Mouse (Mus musculus) heart, embryonic 11.5 days (tissue): ENCODE results near the gene Ccnt1. TPM values are rescaled to one million over a fixed set of nuclear protein-coding genes. Genes with fewer than 3 reads are reported as not detected.

Experiments
- ATAC-seq: fragments of 200-750 bp; cut with Nextera tagmentation; replicated peaks from 2 replicates; pipeline ENCODE4 v1.8.0; 2017; ENCODE audit warnings: moderate library complexity; ENCODE audit not compliant: insufficient number of reproducible peaks, low FRiP score, low TSS enrichment
- H3K27ac ChIP-seq: fragments of 300-500 bp; sonication (generic); 2 replicates; pipeline ENCODE4 v1.5.1; 2014; ENCODE audit warnings: mild to moderate bottlenecking, low read depth, low read length
- H3K27me3 ChIP-seq: fragments of 300-500 bp; sonication (generic); 2 replicates; pipeline ENCODE4 v1.6.1; 2014; ENCODE audit warnings: mild to moderate bottlenecking, low read length, mixed read lengths; ENCODE audit not compliant: control insufficient read depth, insufficient read depth
- H3K36me3 ChIP-seq: fragments of 300-500 bp; sonication (generic); 2 replicates; pipeline ENCODE4 v1.6.1; 2014; ENCODE audit warnings: mild to moderate bottlenecking, low read length, moderate library complexity, mixed read lengths; ENCODE audit not compliant: control insufficient read depth, insufficient read depth
- H3K4me1 ChIP-seq: fragments of 300-500 bp; sonication (generic); 2 replicates; pipeline ENCODE4 v1.6.1; 2014; ENCODE audit warnings: low read length; ENCODE audit not compliant: control insufficient read depth, insufficient read depth
- H3K4me2 ChIP-seq: fragments of 300-500 bp; sonication (generic); 2 replicates; pipeline ENCODE4 v1.6.1; 2014; ENCODE audit warnings: mild to moderate bottlenecking, moderate library complexity
- H3K4me3 ChIP-seq: fragments of 300-500 bp; sonication (generic); 2 replicates; pipeline ENCODE4 v1.5.1; 2014; ENCODE audit warnings: low read depth, low read length
- H3K9ac ChIP-seq: fragments of 300-500 bp; sonication (generic); 2 replicates; pipeline ENCODE4 v1.6.1; 2014; ENCODE audit warnings: mild to moderate bottlenecking, low read depth, low read length, moderate library complexity
- H3K9me3 ChIP-seq: fragments of 300-500 bp; sonication (generic); replicated peaks from 2 replicates; pipeline ENCODE4 v1.6.1; 2016; ENCODE audit warnings: low read length; ENCODE audit not compliant: control insufficient read depth
- WGBS: fragments of 180-500 bp; shearing (Covaris S2); extraction: QIAGEN DNeasy Blood & Tissue Kit; methylation state at CpG from one replicate; pipeline ENCODE4 v1.1.7; 2014; ENCODE audit not compliant: insufficient replicate concordance; 5-methylcytosine and 5-hydroxymethylcytosine counted together
- polyA plus RNA-seq: library from polyadenylated mRNA; unstranded; fragments of >200 nt; fragmentation: Nextera tagmentation; extraction: Ambion mirVana; gene quantifications from 2 replicates; pipeline ENCODE4 v1.2.1, GENCODE M21; 2014

Ccnt1 gene
- polyA plus RNA-seq, 1 experiment from 2014 or later: 42.3 TPM

DNA sequence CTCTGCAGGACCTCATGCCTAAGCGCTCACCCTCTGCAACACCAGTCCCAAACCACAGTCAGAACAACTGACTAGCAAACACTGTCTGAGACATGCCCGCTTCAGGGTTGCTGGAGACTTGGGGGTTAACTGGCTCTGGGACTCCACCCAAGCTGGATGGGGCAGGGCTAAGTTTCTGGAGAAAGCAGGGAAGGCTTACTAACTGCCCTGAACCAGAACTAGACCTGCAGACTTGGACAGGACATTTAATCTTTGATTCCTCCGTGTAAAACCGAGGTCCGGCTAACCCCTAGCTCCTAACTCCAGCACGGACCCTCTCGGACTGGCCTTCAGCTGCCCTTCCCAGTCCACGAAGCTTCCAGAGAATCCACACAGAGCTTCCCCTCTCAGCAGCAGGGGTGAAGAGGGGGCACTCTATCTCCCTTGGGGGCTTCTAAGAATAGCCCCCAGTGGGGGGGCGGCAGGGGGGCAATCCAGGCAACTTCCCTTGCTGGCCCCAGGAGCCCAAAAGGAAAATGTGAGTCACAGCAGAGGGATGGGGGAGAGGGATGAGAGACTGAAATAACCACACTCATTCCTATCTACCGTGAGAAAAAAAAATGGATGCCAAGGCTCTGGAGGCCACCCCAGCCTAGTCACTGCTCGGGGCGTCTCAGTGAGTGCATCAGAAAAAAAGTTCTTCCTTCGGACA is 31.6 kb upstream of the Ccnt1 start:
- H3K27me3 ChIP-seq: no peaks in the 10 kb centered on the region
- H3K4me2 ChIP-seq: peak overlapping the region; percentile 59
- H3K4me3 ChIP-seq: peak overlapping the region; percentile 33
- H3K4me1 ChIP-seq: peaks cover 71% of the 10 kb centered on the region
- peak overlapping the region; percentile 66 for H3K9ac ChIP-seq
- H3K27ac ChIP-seq: peak overlapping the region; percentile 87
- ATAC-seq: peak; percentile 46
- H3K36me3 ChIP-seq: peaks cover 43% of the 10 kb centered on the region
- WGBS: 12% methylated on average over 13 of the region's 13 CpGs
- no peaks in the 10 kb centered on the region for H3K9me3 ChIP-seq

DNA sequence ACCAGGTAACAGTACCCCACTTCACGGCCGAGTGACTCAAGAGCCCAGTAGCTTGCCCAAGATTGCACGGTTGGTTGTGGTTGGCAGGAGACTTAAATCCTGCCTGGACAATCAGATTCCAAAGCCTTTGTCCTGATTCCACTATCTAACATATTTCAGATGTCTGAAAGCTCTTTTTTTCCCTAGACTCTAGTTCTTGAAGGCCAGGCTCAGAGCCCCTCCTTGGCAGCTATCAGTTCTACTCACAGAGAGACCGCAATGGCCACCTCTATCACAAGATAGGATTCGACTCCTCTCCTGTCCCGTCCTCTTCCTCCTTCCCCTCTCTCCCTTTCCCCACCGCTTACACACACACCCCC is 31.1 kb upstream of the Ccnt1 start:
- H3K9ac ChIP-seq: peak overlapping the region; percentile 66
- peaks cover 48% of the 10 kb centered on the region for H3K36me3 ChIP-seq
- H3K4me2 ChIP-seq: peak overlapping the region; percentile 59
- peak overlapping the region; percentile 87 for H3K27ac ChIP-seq
- peaks cover 66% of the 10 kb centered on the region for H3K4me1 ChIP-seq
- no peaks in the 10 kb centered on the region for H3K9me3 ChIP-seq
- WGBS: 33% methylated on average over 7 of the region's 7 CpGs
- peak overlapping the region; percentile 33 for H3K4me3 ChIP-seq
- H3K27me3 ChIP-seq: no peaks in the 10 kb centered on the region
- no peak for ATAC-seq

DNA sequence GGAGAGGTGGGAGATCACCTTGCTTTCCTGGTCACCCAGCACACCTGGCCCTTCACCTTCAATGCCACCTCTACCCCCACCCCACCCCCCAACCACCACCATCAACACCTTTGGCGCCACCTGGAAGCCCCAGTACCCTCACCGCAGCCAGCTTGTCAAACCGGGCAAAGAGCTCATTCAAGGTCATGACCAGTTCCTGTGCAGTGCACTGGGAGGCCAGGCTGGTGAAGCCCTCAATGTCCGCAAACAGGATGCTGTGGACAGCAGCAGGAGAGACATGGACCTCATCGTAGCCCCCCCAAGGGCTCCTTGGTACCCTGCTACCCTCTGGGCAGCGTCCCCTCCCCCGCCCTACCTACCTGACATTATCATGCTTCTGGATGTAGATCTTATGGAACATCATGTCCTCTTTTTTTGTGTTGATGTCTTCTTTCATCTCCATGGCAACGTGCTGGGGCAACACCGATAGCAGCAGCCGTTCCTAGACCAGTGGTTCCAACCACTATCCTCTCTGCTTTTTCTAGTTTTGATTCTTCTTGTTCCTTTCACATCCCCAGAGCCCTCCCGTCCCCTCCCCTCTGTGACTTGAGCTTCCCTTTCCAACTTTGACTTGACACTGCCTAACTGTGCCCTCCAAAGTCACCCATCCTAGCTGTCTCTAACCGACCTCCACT is 29.4 kb upstream of the Ccnt1 start:
- no peak overlapping the region for H3K4me2 ChIP-seq
- H3K27me3 ChIP-seq: no peaks in the 10 kb centered on the region
- H3K4me1 ChIP-seq: peaks cover 52% of the 10 kb centered on the region

DNA sequence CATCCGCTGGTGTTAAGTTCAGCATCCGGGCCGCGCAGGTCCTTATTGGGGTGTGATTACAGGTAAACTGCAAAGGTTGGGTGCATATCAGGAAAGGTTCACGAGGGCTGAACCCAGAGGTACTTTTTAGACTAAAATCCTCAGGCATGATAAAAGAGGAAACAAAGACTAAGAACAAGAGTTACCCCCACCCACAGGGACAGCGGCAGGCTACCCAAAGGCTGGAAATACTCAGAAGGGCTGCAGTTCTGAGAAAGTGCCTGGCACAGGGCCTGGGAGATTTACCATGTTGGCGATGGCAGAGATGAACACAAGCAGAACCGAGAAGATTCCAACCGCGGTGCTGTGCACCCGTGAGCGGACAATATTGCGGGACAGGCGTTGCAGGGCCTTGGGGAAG is 25.9 kb upstream of the Ccnt1 start:
- WGBS: 89% methylated on average over 14 of the region's 14 CpGs

More for the DNA sequence above, 29.4 kb upstream of the Ccnt1 start:
- Histone ChIP-seq H3K36me3 (peaks cover 59% of the 10 kb centered on the region), H3K27ac (0 out of 2 replicates have a peak overlapping the region, but pooled peaks have one; percentile 15), H3K9ac (no peak overlapping the region), H3K9me3 (no peaks in the 10 kb centered on the region), H3K4me3 (no peak overlapping the region)
- ATAC-seq: no peak
- WGBS: 78% methylated on average over 12 of the region's 12 CpGs

DNA sequence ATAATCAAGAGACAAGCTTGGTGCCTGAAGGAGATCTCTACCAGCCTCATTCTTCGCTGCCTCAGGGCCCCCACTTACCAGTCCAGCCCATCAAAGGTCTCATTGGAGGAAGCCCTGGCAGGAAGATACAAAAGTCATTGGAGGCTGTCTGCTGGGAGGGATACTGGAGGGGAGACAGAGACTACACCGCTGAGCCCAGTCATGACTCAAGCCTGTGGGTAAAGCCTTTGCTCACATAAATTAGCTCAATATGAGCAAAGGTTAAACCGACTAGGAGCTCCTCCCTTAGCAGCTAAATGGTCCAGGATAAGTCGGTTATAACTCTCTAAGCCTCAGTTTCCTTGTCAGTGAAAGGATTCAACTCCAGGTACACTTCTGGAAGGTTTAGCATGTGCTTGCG is 24.3 kb upstream of the Ccnt1 start:
- H3K36me3 ChIP-seq: peaks cover 74% of the 10 kb centered on the region
- 0 out of 2 replicates have a peak, but pooled peaks cover under 1% of the 10 kb centered on the region for H3K4me1 ChIP-seq
- H3K4me2 ChIP-seq: no peak overlapping the region
- WGBS: 87% methylated on average over 5 of the region's 5 CpGs
- no peaks in the 10 kb centered on the region for H3K27me3 ChIP-seq
- no peak for ATAC-seq
- H3K9ac ChIP-seq: no peak overlapping the region
- no peak overlapping the region for H3K4me3 ChIP-seq
- no peak overlapping the region for H3K27ac ChIP-seq
- no peaks in the 10 kb centered on the region for H3K9me3 ChIP-seq

More for the DNA sequence above, 25.9 kb upstream of the Ccnt1 start:
- no peak overlapping the region for H3K27ac ChIP-seq
- no peak overlapping the region for H3K9ac ChIP-seq
- peaks cover 78% of the 10 kb centered on the region for H3K36me3 ChIP-seq
- ATAC-seq: no peak
- H3K4me1 ChIP-seq: peaks cover 16% of the 10 kb centered on the region
- no peaks in the 10 kb centered on the region for H3K27me3 ChIP-seq
- H3K9me3 ChIP-seq: no peaks in the 10 kb centered on the region
- H3K4me3 ChIP-seq: no peak overlapping the region
- no peak overlapping the region for H3K4me2 ChIP-seq

DNA sequence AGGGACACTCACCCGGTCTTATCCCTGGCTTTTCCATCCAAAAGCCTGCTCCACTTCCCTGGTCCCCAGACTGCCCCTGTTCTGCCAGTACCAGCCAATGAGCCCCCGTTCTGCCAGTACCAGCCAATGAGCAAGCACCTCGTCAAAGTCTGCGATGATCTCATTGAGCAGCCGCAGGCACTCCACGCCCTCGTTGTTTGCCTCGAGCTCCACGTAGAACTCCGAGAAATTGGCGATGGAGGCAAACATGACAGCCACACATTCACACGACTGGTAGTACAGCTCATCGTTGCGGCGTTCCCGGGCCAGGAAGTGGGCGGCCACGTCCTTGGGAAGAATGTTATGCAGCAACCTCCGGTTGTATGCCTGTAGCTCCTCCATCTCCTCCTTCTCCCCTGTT is 23.5 kb upstream of the Ccnt1 start:
- no peak overlapping the region for H3K27ac ChIP-seq
- ATAC-seq: no peak
- no peak overlapping the region for H3K4me3 ChIP-seq
- peaks cover 74% of the 10 kb centered on the region for H3K36me3 ChIP-seq
- H3K4me2 ChIP-seq: no peak overlapping the region
- no peak overlapping the region for H3K9ac ChIP-seq
- no peaks in the 10 kb centered on the region for H3K4me1 ChIP-seq
- 69% methylated on average over 19 of the region's 19 CpGs for WGBS
- no peaks in the 10 kb centered on the region for H3K9me3 ChIP-seq
- H3K27me3 ChIP-seq: no peaks in the 10 kb centered on the region

DNA sequence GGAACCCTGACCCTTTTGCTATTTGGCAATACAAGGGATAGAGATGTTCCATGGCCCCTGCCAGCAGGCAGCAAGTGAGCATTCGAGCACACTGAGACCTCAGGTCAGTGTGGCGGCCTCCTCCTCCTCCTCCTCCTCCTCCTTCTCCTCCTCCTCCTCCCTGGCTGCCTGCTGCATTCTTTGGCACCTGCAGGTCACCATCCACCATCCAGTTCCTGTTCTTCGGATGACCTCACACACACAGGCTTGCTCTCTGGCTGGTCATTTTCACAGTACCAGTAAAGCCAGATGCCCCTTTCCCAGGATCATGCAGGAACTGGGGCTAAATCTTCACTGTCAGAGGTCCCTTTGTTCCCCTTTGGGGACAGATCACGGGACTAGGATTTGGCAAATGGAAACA is 20.7 kb upstream of the Ccnt1 start:
- Histone ChIP-seq H3K4me3 (no peak overlapping the region), H3K4me1 (no peaks in the 10 kb centered on the region), H3K36me3 (peaks cover 55% of the 10 kb centered on the region), H3K4me2 (no peak overlapping the region), H3K9ac (no peak overlapping the region), H3K9me3 (no peaks in the 10 kb centered on the region), H3K27ac (0 out of 2 replicates have a peak overlapping the region, but pooled peaks have one; percentile 15), H3K27me3 (no peaks in the 10 kb centered on the region)
- 74% methylated on average over 4 of the region's 4 CpGs for WGBS
- no peak for ATAC-seq

DNA sequence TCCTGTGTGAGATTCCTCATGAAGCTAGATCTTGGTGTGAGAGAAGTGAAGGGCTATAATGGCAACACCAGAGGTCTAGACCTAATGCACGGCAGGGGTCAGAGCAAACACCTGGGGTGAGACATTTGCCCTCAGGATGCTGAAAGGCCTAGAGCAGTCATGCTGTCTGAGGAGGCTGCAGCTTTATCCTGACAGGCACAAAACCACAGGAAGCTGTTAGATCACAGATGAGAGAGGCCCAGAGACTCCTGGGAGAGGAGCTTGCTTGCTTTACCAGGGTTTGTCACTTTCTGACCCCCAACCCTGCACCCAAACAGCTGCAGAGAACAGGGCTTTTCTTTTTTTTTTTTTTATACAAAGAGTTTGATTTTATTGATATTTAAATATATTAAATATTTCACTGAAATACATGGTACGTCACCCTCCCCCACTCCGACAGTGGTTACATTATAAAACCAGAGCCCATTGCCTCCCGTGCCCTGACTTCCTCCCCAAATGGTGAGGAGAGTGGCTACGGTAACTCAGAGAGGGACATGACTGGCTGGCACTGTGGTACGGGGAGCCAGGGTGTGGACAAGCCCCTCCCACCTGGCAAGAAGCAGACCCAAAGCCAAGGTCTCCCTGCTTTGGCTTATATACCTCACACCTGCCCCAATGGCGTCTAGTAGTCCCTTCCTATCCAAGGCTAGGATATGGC is 19.1 kb upstream of the Ccnt1 start:
- Histone ChIP-seq H3K27ac (no peak overlapping the region), H3K9me3 (no peaks in the 10 kb centered on the region), H3K27me3 (no peaks in the 10 kb centered on the region), H3K4me2 (no peak overlapping the region), H3K4me3 (no peak overlapping the region), H3K36me3 (peaks cover 42% of the 10 kb centered on the region), H3K4me1 (peaks cover 9% of the 10 kb centered on the region), H3K9ac (no peak overlapping the region)
- ATAC-seq: no peak
- 51% methylated on average over 7 of the region's 7 CpGs for WGBS
